Mouse (Mus musculus) spleen, adult 2 months (tissue): ENCODE data around the gene Taf1c.

Source experiments
- CTCF ChIP-seq: fragments of 200-500 bp; IDR thresholded peaks from 2 replicates; pipeline ENCODE4 v1.5.1; 2011; ENCODE audit warnings: mild to moderate bottlenecking, inconsistent platforms; ENCODE audit not compliant: insufficient read depth, insufficient read length, insufficient replicate concordance; ENCODE audit errors: extremely low read depth
- POLR2A ChIP-seq: fragments of 200-500 bp; IDR thresholded peaks from 2 replicates; pipeline ENCODE4 v1.6.1; 2011; ENCODE audit warnings: low read depth, low read length, inconsistent platforms

DNA sequence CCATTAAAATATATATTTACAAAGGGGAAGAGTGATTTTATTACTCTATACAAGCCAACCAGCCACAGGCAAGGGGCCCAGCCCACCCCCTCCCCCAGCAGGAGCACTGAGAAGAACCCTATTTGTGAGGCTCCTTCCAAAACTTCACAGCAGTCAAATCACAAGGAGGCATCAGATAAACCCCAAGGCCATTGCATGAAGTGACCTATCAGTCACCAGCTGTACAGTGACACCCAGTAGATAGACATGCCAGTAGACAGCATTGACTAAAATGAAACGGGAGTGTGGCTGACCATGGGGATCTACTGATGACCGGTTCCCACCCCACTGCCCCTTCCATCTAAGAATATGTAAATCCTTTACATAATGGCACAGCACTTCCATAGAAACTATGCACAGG lies 52.1 kb downstream of the Taf1c start:
- TF ChIP-seq POLR2A, result no peak
- TF ChIP-seq CTCF, result no peak
